Mouse (Mus musculus) kidney, adult 2 months (tissue): Measurements from ENCODE around the gene Ppp1r12b.

ENCODE experiments used
- CTCF ChIP-seq: fragments of 200-500 bp; conservative IDR thresholded peaks from 2 replicates; pipeline ENCODE4 v1.5.1; 2011; ENCODE audit warnings: low read depth, mild to moderate bottlenecking, control low read depth, low read length, moderate library complexity, mixed read lengths; ENCODE audit not compliant: insufficient read depth, insufficient read length
- POLR2A ChIP-seq: fragments of 200-500 bp; IDR thresholded peaks from one replicate; pipeline ENCODE4 v1.6.1; 2011; ENCODE audit warnings: low read depth, low read length, control low read depth

DNA sequence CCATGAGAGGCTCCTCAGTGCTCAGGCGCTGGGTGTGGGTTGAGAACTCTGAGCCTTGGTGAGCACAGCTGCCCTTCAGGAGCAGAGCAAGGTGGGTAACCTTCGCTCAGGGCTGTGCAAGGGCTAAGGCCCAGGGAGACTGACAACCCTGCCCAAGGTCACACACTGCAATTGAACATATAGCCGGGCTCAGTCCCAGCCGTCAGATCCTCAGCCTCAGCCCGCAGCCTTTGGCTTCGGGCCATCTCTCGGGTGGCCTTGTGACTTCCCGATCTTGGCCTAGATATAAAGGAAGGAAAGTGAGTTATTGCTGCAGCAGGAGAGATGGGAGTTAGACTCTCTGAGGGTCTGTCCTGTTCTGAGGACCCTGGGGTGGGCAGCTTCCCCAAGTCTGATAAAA, 228.5 kb downstream of the Ppp1r12b start:
- no peak for TF ChIP-seq CTCF
- TF ChIP-seq POLR2A: no peak
